Mouse (Mus musculus) embryonic stem cell, embryonic (primary cell): ENCODE results near the gene Fam43a.

Experiments
- CTCF ChIA-PET, 4 experiments: fragments of 300-600 bp in 2 of 4; fragments of 350-600 bp in 2 of 4; sonication (Branson Sonifier 250); formaldehyde crosslinking; loops; one replicate each; lab custom pipeline; 2022; ENCODE audit warnings: inconsistent platforms in 2 of 4; lab: Charles Lee
- POLR2A ChIA-PET, 4 experiments: fragments of 300-600 bp in 2 of 4; fragments of 350-600 bp in 2 of 4; sonication (Branson Sonifier 250); formaldehyde crosslinking; loops; one replicate each; lab custom pipeline; 2022; ENCODE audit warnings: antibody characterized with exemption in 4 of 4, inconsistent platforms in 1 of 4; lab: Charles Lee

Fam43a gene

DNA sequence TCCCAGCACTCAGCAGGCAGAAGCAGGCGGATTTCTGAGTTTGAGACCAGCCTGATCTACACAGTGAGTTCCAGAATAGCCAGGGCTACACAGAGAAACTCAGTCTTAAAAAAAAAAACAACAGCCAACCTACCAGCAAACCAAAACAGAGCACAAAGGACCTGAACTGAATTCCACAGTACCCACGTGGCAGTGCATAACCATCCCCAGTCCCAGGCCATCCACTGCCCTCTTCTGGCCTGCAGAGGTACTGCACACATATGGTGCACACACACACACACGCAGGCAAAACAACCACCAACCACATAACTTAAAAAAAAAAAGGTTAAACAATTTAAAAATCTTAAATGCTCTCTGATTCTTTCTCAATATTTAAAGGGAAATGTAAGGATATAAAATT, 42.7 kb downstream of the Fam43a start:
- ChIA-PET POLR2A (interaction anchor here (0.6 to 4.5 kb wide), 32 partner anchors 9 to 193 kb away, joined by 3 to 44 read pairs (median 5); partner anchors contain the start of gene Fam43a (in 3 of the 4)), CTCF (interaction anchor here (0.6 to 1.8 kb wide), 6 partner anchors 25 to 237 kb away, joined by 3 to 6 read pairs (median 4); no protein-coding TSS in a partner anchor)

DNA sequence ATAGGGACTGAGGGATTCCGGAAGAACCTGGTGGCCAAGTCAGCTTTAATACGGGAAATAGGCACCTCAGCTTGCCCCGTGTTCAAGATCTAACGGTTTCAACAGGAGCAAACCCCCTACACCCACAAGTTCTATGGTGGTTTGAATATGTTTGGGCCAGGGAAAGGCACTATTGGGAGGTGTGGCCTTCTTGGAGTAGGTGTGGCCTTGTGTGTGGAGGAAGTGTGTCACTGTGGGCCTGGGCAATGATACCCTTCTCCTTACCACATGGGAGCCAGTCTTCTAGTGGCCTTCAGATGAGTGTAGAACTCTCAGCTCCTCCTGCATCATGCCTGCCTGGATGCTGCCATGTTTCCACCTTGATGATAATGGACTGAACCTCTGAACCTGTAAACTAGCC, 45.5 kb downstream of the Fam43a start:
- CTCF ChIA-PET, result interaction anchor here in 1 of 4 experiments (0.6 kb wide), 1 partner anchor 15 kb away, joined by 3 read pairs; no protein-coding TSS in a partner anchor
- POLR2A ChIA-PET, result interaction anchor here in 3 of 4 experiments (0.6 to 4.2 kb wide), 22 partner anchors 12 to 361 kb away, joined by 3 to 68 read pairs (median 6); partner anchors contain the start of gene Fam43a (in 2 of the 3)

DNA sequence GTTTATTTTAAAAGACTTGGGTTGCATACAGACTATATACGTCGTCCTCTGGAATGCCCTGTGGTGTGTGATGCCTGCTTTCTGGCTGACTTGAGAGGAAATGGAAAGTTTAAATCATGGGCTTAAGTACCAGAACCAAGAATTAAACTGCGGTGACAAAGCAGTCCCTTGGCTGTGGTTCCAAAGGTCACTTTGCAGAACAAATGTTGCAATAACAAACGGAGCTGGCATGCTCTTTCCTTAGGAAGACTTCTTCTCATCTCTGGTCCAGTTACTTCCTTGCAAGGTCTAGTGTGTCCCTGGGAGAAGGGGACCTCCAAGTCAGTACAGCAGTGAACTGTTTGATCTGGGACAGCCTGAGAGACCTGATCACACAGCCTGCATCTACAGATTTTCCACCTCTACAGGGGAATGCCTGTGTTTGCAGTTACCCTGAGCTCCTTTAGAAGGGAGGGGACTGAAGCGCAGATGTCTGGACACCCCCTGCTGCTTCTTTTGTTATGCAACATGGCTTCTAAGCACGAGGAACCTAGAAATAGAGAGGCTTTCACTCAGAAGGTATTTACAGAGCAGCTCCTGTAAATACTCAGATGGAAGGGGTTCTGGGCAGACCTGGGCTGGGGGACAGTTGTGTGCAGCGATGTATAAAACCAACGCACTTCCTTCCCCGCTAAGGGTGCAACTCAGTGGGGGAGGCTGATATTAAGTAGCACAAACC, 46.5 kb downstream of the Fam43a start:
- POLR2A ChIA-PET, result interaction anchor here (0.6 to 4.2 kb wide), 95 partner anchors 9 to 424 kb away, joined by 3 to 68 read pairs (median 4); partner anchors contain the start of gene Fam43a (in 3 of the 4)
- CTCF ChIA-PET, result interaction anchor here in 2 of 4 experiments (0.6 to 1.0 kb wide), 4 partner anchors 12 to 1335 kb away, joined by 3 to 12 read pairs (median 3); no protein-coding TSS in a partner anchor

DNA sequence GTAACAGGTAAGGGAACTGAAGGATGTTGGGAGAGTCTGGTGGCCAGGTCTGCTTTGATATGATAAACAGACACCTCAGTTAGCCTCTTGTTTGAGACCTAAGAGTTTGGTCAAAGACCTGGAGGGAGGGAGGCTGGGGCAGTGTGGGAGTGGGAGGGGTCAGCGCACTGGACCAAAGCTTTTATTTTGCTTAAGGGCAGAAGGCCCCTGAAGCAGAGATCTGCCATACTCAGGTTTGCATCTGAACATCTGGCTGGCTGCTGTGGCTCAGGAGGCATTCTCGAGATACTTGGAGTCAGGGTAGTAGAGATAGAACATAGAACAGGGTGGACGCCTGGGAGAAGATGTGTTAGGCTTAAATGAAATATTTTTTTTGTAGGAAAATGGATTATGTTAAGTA, 47.3 kb downstream of the Fam43a start:
- POLR2A ChIA-PET, result interaction anchor here (0.7 to 4.2 kb wide), 46 partner anchors 8 to 293 kb away, joined by 3 to 68 read pairs (median 6); partner anchors contain the start of gene Fam43a (in 3 of the 4)
- CTCF ChIA-PET, result no interaction called here

DNA sequence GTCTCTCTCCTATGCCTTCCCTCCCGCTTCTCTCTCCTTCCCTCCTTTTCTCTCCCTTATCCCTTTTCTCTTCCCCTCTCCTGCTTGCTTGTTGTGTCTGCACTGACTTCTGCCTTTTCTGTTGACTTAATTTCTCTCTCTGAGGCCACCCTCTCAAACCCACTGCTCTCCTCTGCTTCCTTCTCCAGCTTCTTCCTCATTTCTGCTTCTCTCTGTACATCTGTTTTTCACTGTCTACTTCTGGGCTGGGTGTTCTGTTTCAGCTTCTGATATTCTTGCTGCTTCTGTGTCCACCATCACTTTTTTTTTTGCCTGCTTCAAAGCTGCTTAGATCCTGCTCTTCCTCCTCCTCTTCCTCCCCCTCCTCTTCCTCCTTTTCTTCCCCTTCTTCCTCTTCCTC, 51.8 kb downstream of the Fam43a start:
- POLR2A ChIA-PET, result no interaction called here
- CTCF ChIA-PET, result interaction anchor here in 1 of 4 experiments (0.6 kb wide), 1 partner anchor 17 kb away, joined by 3 read pairs; no protein-coding TSS in a partner anchor
